Mouse (Mus musculus) common myeloid progenitor, adult 5-6 weeks (primary cell): ENCODE results near the gene Cadps. TPM values are rescaled to one million over a fixed set of nuclear protein-coding genes. Genes with fewer than 3 reads are reported as not detected.

Experiments used
- ATAC-seq: replicated peaks from 2 replicates; pipeline ENCODE4 v1.8.0; 2016; ENCODE audit warnings: low read depth, mild to moderate bottlenecking, moderate TSS enrichment, inconsistent platforms; ENCODE audit not compliant: poor library complexity, severe bottlenecking
- total RNA-seq: library from RNA; stranded (forward); fragments of 200-1000, 187-1606 nt; gene quantifications from 2 replicates; pipeline ENCODE4 v1.2.3, GENCODE M21; 2017

Gene Cadps
- total RNA-seq, 1 experiment from 2014 or later, result not detected

- ATAC-seq, result no peak
Observed at GRCm38 (mm10) chr14:12753237-12753636, 69.6 kb downstream of the Cadps start.

DNA sequence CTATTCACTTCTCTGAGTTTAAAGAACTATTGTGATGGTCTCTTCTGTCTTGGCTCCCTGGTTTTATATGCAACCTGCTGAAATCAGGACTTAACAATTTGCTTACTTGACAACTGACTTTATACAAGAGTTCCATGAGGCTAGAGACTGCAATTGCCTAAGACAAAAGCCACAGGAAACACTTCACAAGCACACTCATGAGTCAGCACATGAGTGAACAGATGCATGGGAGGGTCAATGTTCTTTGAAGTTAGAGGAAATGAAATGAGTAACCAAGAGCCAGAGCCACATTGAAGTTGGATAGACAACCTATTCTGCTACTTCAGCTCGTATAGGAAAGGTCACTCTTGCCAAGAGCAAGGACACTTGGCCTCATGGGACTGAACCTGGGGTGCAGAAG is 71.1 kb downstream of the Cadps start:
- peak; percentile 39; the same call in 1 of the 2 replicates for ATAC-seq

DNA sequence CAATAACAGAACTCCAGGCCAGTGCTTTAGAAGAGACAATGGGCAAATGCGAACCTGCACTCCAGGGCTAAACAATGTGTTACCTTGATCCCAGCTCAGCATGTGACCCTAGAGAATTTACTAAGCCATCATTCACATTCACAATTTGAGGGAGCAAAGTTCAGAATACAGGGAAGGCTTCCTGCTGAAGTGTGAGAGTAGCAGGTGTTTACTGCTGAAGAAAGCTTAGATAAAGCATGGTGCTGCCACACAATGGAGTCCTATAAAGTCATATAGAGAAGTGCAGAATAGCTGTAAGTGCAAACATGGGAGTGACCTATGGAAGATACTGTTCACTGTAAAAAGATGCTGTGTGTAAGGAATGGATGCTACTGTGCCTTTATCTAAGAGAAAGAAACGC is 91.9 kb downstream of the Cadps start:
- no peak for ATAC-seq

DNA sequence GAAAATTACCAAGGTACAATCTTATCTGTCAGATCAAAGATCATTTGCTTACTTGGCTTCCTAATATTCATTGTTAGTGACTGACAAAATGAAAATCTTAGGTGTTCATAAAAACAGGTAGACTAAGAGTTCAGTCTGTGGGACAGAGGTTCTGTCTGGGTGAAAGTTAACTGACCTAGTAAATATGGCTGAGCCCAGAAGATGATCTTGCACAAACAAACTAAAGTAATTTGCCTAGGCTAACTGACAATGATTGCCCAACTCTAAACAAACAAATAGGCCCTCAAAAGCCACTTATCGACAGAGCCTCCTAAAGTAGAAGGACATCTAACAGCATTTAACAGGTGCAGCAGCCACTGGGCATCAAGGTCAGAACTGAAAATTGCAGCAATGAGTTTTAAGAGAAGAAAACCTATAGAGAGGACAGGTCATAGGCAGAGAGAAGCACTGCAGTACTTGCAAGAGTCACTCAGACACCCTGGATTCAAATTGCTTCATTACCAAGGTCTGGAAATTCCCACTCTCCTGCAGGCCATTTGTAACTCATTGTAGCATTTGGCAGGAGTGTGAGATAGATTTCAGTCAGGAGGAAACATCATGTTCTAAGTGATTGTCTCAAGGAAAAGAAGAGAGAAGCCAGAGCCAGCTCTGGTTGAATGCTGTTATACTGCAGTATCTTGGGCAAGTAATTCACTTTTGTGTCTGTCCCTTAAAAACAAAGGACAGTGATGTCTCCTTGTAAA is 100.3 kb downstream of the Cadps start:
- no peak for ATAC-seq

- no peak for ATAC-seq
Observed at GRCm38 (mm10) chr14:12718766-12719165, 104.1 kb downstream of the Cadps start.

- ATAC-seq, result no peak
Observed at GRCm38 (mm10) chr14:12715906-12716659, 106.8 kb downstream of the Cadps start.

DNA sequence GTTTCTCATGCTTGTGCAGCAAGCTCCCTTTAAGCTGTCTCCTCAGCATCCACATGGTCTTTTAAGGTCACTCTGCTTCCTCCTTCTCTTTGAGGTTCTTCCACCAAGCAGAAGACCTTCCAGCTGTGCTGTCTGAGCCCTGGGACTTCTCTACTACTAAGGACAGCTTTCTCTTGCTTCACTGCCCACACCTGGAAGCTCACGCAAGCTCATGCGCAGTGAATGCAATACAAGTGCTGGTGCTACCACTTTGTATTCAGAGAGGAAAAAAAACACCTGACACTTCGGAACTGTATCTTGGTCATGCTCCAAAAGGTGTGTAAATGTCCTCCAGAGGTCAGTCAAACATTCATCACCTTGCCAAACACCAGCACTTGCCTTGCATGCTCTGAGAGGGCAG is 115.5 kb downstream of the Cadps start:
- ATAC-seq, result no peak

DNA sequence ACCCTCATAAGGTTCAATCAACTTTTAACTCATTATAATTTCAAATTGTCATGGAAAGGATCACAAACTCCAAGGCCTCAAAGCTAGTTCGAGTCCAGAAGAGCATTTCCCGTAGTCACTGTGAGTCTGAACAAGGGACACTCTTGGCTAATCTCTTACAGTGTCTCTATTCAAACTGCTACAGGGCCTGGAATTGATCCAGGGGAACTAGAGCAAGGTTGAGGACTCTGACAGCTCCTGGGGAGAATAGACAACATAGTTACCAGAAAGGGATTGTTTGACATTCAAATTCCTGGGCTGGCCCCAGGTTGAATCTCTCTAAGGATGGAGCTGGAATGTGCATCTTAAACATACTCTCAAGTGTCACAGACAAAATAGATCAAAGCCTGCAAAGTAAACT is 118.4 kb downstream of the Cadps start:
- ATAC-seq, result no peak

DNA sequence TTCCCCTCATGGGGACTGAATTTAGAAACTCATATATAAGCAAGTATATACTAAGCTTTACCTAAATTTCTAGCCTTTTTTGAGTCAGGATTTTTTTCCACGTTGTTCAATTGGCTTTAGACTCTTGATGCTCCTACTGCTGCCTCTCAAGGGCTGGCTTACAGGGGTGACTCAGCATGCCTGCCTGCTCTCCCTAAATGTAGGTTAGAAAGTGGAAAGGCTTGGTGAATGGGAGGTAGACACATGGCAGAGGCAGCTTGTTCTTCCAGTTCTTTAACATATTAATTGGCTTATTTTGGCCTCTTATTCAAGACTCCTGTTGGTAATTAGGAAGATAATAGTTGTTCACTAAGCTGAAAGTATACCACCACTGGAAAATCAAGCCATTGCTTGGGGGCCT is 132.7 kb downstream of the Cadps start:
- ATAC-seq, result no peak

DNA sequence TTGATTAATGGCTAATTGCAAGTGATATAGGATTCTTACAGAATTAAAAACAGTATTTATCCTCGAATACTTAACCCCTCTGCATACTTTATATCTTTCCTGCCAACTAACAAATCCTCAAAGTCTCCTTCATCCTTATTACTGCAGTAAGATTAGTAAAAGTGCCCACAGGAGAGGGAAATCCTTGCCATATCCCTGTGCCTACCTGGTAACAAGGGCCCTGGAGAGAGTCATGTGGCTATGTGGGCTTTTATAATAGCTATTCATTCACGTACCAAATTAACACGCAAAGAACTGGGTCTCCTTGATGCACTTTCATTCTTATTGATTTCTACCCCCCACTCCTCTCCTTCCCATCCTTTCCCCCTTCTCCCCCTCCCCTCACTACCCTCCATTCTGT is 137.9 kb downstream of the Cadps start:
- ATAC-seq, result no peak

- ATAC-seq, result no peak
Observed at GRCm38 (mm10) chr14:12680819-12681638, 141.8 kb downstream of the Cadps start.

- ATAC-seq, result no peak
Observed at GRCm38 (mm10) chr14:12661430-12661829, 161.4 kb downstream of the Cadps start.

GRCm38 (mm10) chr14:12657351-12657750 is 165.5 kb downstream of the Cadps start:
- ATAC-seq, result peak; percentile 52

- no peak for ATAC-seq
Observed at GRCm38 (mm10) chr14:12642868-12643512, 179.9 kb downstream of the Cadps start.

- ATAC-seq, result no peak
Observed at GRCm38 (mm10) chr14:12638762-12639161, 184.1 kb downstream of the Cadps start.

- no peak for ATAC-seq
Observed at GRCm38 (mm10) chr14:12637121-12637754, 185.6 kb downstream of the Cadps start.

DNA sequence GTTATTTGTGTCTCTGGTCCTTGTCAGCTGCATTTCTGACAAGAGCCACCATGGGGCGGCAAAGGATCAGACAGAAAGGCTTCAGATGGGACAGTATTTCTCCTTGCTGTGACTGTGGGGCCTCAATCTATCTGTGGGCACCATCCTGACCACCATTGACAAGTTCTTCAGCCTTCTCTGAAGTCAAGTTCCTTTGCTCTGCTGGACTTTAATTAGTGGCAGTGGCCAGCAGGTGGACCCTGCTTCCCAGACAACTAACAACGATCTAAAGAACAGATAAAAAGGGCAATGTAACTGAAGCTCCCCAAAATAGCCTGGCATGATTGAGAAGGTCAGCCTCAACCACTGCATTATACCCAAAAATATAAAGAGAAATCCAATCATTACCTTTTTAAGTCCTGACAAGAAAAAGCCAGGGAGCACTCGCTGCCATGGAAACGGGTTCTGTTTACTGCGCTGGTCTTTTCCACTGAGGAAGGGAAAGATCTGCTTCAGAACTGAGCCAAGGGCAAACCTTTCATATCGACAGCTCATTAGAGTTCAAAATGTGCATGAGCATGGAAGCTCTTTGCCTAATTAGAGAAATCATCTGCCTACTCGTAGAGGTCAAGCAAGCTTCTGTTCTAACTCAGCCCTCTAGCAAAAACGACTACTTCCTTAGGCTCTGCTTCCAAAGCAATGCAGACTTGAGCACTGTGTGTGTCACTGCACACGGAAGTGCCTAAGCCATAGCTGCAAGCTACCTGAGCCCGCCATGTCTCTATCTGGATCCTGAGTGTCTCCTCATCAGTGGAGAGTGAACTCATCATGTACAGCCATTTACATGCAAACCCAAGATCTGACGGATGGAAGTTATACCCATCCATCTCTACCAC is 198.4 kb downstream of the Cadps start:
- no peak for ATAC-seq

GRCm38 (mm10) chr14:12607025-12607424 is 215.9 kb downstream of the Cadps start:
- no peak for ATAC-seq

DNA sequence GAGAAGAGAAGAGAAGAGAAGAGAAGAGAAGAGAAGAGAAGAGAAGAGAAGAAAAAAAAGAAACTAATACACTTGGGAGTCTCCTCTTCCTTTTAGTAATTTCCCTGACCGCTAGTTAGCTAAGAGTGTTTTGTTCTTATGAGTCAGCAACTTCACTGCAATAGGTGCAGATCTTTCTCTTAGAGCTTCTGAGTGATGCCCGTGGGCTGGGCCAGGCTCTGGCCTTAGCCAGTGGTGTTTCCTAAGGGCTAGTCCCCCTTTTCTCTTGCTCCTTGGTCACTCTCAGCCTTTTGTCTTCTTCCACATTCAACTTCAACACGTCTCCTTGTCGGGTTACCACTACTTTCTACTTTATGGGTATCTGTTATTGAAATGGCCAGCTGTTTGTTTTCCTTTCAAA is 216.7 kb downstream of the Cadps start:
- ATAC-seq, result no peak
